Mouse (Mus musculus): ENCODE results near the gene C3ar1. TPM values are rescaled to one million over a fixed set of nuclear protein-coding genes. Genes with fewer than 3 reads are reported as not detected.

Gene C3ar1
- polyA plus RNA-seq, 1 experiment from 2014 or later = 1.8 TPM

DNA sequence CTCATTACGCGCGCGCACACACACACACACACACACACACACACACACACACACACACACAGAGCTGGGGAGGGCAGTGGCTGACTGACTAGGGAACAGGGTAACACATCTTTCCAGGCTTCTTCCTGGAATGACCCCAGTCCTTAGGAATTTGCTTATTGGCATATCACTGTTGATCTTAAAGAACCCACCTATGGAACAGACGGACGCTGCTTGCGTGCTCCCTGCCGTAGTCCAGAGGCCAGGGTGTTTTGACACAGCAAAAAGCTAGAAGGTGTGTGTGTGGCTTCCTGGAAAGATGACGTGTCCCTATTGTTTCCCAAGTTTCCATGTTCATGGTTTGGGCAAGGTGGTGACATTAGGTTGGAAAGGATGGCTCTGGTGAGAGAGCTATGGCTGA is 30.8 kb downstream of the C3ar1 start:
- no peaks in the 10 kb centered on the region for H3K9me3 ChIP-seq
- no peaks in the 10 kb centered on the region; the same call in 1 of the 2 replicates for H3K36me3 ChIP-seq
- 0 out of 2 replicates have a peak overlapping the region, but pooled peaks have one; percentile 65 for H3K4me2 ChIP-seq (replicated peaks)
- H3K4me3 ChIP-seq = no peak overlapping the region
- WGBS = 94% methylated on average over 9 of the region's 9 CpGs
- H3K27me3 ChIP-seq = peaks cover 15% of the 10 kb centered on the region; the same call in 1 of the 2 replicates
- H3K4me1 ChIP-seq = peaks cover 31% of the 10 kb centered on the region
- H3K27ac ChIP-seq (replicated peaks) = no peak overlapping the region
- H3K9ac ChIP-seq (replicated peaks) = no peak overlapping the region
- no peak for ATAC-seq (ENCODE audit: low FRiP score, low read depth)

DNA sequence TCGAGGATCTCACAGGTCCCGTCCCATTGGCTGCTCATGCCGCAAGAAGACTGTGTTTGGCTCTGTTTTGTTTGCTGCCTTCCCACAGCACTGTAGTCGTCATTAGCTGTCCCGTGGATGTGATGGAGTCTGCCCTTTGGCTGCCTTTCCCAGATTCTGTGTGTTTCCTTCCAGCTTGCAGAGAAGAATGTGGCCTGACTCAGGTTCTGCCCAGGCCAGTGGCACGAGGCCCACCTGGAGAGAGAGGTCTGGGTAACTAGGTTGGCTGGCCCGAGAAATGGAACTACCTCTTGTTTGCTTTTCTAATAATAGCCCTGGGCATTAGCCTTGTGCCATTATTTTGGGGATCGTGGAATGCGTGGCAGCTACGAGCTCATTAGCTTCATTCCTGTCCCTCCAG is 31.9 kb downstream of the C3ar1 start:
- H3K27ac ChIP-seq (replicated peaks) = no peak overlapping the region
- H3K4me3 ChIP-seq = no peak overlapping the region
- peaks cover 15% of the 10 kb centered on the region; the same call in 1 of the 2 replicates for H3K27me3 ChIP-seq
- H3K9me3 ChIP-seq = no peaks in the 10 kb centered on the region
- H3K36me3 ChIP-seq = no peaks in the 10 kb centered on the region
- no peak overlapping the region for H3K4me2 ChIP-seq (replicated peaks)
- no peak overlapping the region for H3K9ac ChIP-seq (replicated peaks)
- peaks cover 31% of the 10 kb centered on the region for H3K4me1 ChIP-seq
- no peak for ATAC-seq (ENCODE audit: low FRiP score, low read depth)
- WGBS = 78% methylated on average over 10 of the region's 10 CpGs

DNA sequence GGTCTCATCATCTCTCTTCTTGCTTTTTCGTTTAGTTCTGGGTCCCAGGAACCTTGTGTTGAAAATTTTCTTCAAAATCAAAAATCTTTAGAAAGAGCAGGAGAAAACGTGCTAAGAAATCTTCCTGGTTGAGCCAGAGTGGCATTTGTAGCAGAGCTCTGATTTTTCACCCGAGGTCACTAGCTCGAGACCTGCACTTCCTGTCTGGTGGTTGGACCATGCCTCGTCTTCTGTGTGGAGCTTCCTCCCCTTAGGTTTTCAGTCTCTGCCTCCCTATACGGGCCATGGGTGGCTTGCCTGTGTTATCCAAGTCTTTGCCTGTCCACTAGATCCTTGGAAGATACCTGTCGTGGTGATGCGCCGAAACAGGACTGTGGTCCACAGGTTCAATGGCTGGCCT is 34.1 kb downstream of the C3ar1 start:
- Histone ChIP-seq H3K4me1 (peaks cover 31% of the 10 kb centered on the region), H3K9me3 (no peaks in the 10 kb centered on the region), H3K4me2 (replicated peaks) (peak overlapping the region; percentile 78), H3K4me3 (no peak overlapping the region), H3K27ac (replicated peaks) (no peak overlapping the region), H3K36me3 (no peaks in the 10 kb centered on the region), H3K9ac (replicated peaks) (no peak overlapping the region), H3K27me3 (peaks cover 21% of the 10 kb centered on the region; the same call in 1 of the 2 replicates)
- WGBS = 81% methylated on average over 9 of the region's 9 CpGs
- ATAC-seq (ENCODE audit: low FRiP score, low read depth) = no peak

DNA sequence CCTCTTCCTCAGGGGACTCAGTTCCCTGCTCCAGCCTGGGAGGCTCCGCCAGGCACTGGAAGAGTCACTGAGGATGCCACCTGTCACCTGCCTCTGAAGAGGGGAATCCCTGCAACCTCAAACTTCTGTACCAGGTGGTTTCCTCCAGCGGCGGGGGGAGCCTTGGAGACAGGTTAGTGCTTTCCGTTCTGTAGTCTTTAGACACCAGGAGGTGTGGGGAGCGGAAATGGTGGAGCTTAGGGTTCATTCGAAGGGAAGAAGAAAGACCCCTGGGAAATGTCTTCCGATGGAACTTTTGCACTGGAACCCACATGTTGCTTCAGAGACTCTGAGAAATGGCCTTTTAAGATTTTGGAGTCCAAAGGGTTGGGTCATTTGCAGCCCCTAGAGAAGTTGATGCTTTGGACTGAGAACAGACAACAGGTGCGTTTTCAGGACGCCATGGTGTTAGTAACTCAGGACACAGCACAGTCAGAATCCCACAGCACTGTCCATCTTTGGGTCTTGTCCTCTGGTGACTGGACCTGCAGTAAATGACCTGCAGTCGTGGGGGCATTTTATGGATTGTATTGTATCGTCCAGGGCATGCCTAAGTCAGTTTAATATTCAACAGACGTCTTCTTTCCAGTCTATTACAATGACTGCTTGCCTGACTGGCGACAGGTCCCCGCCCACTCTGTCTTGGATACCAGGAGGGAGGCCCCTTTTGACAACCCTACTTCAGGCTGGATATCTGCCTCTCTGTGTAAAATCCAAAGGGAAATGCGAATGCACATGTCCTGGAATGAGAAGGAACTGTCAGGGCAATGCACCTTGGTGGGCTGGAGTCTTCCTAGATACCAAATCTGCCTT is 34.9 kb downstream of the C3ar1 start:
- Histone ChIP-seq H3K9ac (replicated peaks) (peak overlapping the region; percentile 80), H3K27ac (replicated peaks) (no peak overlapping the region), H3K36me3 (no peaks in the 10 kb centered on the region), H3K4me1 (peaks cover 24% of the 10 kb centered on the region), H3K4me3 (peak overlapping the region; percentile 74), H3K4me2 (replicated peaks) (peak overlapping the region; percentile 78), H3K27me3 (peaks cover 21% of the 10 kb centered on the region; the same call in 1 of the 2 replicates), H3K9me3 (no peaks in the 10 kb centered on the region)
- ATAC-seq (ENCODE audit: low FRiP score, low read depth) = peak; percentile 45; the same call in 1 of the 2 replicates
- WGBS = 27% methylated on average over 15 of the region's 15 CpGs

DNA sequence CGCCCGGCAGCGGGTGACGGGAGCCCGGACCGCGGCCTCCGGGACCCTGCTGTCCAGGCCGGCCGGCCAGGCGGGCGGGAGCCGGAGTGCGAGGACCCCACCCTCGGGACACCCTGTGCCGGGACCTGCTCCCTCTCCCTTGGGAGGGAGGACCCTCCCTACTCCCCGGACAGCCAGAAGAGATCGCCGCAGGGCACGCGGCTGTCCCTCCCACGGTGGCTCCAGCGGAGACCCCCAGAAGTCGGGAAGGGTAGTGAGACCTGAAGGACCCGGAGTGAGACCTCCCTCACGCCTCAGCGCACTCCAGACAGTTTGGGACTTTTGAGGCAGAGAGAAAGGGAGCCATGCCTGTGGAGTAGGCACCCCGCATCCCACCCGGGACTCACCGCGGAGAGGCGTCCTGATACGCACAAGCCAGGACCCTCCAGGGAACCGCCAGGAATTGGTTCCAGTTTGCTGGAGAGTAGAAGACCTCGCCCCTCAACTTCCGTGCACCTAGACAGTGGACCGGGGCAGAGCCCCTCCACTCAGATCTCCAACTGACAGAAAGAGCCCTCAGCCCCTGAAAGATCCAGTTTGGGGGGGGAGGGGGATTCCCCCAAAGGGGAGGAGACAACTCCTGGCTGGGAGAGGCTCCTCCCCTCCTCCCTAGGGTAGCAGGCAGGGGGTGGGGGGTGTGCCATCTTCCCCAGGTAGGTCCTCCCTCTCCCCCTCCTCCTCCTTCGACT is 35.7 kb downstream of the C3ar1 start:
- under 1% methylated on average over 37 of the region's 38 CpGs for WGBS
- H3K9ac ChIP-seq (replicated peaks) = peak overlapping the region; percentile 80
- peak overlapping the region; percentile 74 for H3K4me3 ChIP-seq
- 0 out of 2 replicates have a peak, but pooled peaks cover 15% of the 10 kb centered on the region for H3K27me3 ChIP-seq
- H3K27ac ChIP-seq (replicated peaks) = peak overlapping the region; percentile 27; the same call in 1 of the 2 replicates
- no peaks in the 10 kb centered on the region for H3K36me3 ChIP-seq
- peaks cover 18% of the 10 kb centered on the region for H3K4me1 ChIP-seq
- peak overlapping the region; percentile 78 for H3K4me2 ChIP-seq (replicated peaks)
- peak; percentile 75 for ATAC-seq (ENCODE audit: low FRiP score, low read depth)
- H3K9me3 ChIP-seq = no peaks in the 10 kb centered on the region

- WGBS = 3% methylated on average over 42 of the region's 61 CpGs
- peak within 1 kb of the TSS; percentile 80 for H3K9ac ChIP-seq (replicated peaks)
- H3K4me1 ChIP-seq = peaks cover 18% of the 10 kb centered on the region
- 0 out of 2 replicates have a peak, but pooled peaks cover 9% of the 10 kb centered on the region for H3K27me3 ChIP-seq
- H3K4me2 ChIP-seq (replicated peaks) = peak within 1 kb of the TSS; percentile 78
- H3K27ac ChIP-seq (replicated peaks) = peak within 1 kb of the TSS; percentile 27; the same call in 1 of the 2 replicates
- H3K9me3 ChIP-seq = no peaks in the 10 kb centered on the region
- no peaks in the 10 kb centered on the region for H3K36me3 ChIP-seq
- peak; percentile 88 for ATAC-seq (ENCODE audit: low FRiP score, low read depth)
- peak within 1 kb of the TSS; percentile 74 for H3K4me3 ChIP-seq
These were observed 36.5 kb downstream of the C3ar1 start, which contains the start of gene Foxj2 for GRCm38 (mm10) chr6:122819306-122820070. TSS of gene Foxj2 (plus strand) at chr6:122819914.

DNA sequence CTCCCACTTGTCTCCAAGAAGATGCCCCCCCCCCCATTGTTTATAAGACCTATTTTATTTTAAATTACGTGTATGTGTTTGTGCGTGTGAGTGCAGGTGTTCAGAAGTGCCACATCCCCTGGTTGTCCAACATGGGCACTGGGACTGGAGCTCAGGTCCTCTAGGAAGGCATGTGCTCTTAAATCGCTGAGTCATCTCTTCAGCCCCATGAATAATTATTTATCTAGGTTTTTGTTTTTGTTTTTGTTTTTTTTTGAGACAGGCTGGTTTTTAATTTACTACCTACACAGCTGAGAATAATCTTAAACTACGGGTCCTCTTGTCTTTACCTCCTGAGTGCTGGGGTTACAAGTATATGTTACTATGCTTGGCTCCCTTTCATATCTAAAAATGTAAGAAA is 42.3 kb downstream of the C3ar1 start:
- no peak overlapping the region for H3K9ac ChIP-seq (replicated peaks)
- H3K27ac ChIP-seq (replicated peaks) = no peak overlapping the region
- ATAC-seq (ENCODE audit: low FRiP score, low read depth) = no peak

DNA sequence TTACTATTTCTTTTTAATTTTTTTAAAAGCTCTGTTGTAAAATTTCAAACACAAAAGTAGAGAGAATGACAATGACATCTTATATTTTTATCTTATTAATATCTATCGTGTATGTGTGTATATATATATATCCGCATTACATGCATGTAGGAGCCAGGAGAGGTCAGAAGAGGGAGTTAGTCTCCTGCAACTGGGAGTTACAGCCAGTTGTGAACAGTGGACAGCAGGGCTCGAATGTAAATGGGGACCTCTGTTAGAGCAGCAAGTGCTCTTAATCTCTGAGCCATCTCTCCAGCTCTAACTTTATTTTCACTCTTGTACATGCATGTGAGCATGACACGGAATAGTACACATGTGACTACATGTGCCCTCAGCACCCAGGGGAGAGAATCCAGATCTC is 43.2 kb downstream of the C3ar1 start:
- Histone ChIP-seq H3K9ac (replicated peaks) (no peak overlapping the region), H3K36me3 (no peaks in the 10 kb centered on the region), H3K27me3 (no peaks in the 10 kb centered on the region), H3K4me3 (no peak overlapping the region), H3K27ac (replicated peaks) (no peak overlapping the region), H3K4me2 (replicated peaks) (no peak overlapping the region), H3K4me1 (peaks cover 7% of the 10 kb centered on the region; the same call in 1 of the 2 replicates), H3K9me3 (no peaks in the 10 kb centered on the region)
- no peak for ATAC-seq (ENCODE audit: low FRiP score, low read depth)
- 95% methylated on average over 4 of the region's 4 CpGs for WGBS

More for the DNA sequence above, 42.3 kb downstream of the C3ar1 start:
- Histone ChIP-seq H3K9me3 (no peaks in the 10 kb centered on the region), H3K27me3 (0 out of 2 replicates have a peak, but pooled peaks cover 5% of the 10 kb centered on the region), H3K4me3 (no peak overlapping the region), H3K36me3 (no peaks in the 10 kb centered on the region), H3K4me2 (replicated peaks) (no peak overlapping the region), H3K4me1 (peaks cover 7% of the 10 kb centered on the region; the same call in 1 of the 2 replicates)
- WGBS = 90% methylated on average over 4 of the region's 4 CpGs

DNA sequence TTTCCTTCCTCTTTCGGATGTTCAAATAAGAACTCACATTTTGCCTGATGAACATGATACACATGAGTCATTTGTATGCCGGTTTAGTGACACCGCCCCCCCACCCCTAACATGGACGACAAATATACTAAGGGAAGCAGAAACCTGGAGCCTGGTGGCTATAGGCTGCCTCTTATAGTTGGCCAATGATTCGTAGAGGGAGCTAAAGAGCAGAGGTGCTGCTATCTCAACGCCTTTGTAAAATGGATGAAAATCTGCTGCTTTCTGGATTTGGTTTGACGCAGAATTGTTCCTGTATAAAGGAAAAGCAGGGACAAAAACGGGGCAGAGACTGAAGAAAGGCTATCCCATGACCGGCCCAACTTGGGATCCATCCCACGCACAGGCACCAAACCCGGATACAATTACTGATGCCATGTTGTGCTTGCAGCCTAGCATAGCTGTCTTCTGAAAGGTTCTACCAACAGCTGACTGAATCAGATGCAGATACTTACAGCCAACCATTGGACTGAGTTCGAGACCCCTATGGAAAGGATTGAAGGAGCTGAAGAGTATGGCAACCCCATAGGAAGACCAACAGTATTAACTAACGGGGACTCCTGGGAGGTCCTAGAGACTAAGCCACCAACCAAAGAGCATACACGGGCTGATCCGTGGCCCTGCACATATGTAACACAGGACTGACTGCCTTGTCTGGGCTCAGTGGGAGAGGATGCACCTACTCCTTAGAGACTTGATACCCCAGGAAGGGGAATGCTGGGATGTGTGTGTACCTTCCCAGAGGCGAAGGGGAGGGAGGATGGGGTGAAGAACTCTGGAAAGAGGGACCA is 44.0 kb downstream of the C3ar1 start:
- Histone ChIP-seq H3K9me3 (no peaks in the 10 kb centered on the region), H3K27me3 (no peaks in the 10 kb centered on the region), H3K4me3 (peak overlapping the region; percentile 76), H3K36me3 (no peaks in the 10 kb centered on the region), H3K27ac (replicated peaks) (peak overlapping the region; percentile 99), H3K4me1 (peaks cover 7% of the 10 kb centered on the region; the same call in 1 of the 2 replicates), H3K9ac (replicated peaks) (peak overlapping the region; percentile 69; the same call in 1 of the 2 replicates), H3K4me2 (replicated peaks) (peak overlapping the region; percentile 59)
- 26% methylated on average over 16 of the region's 16 CpGs for WGBS
- 0 out of 2 replicates have a peak, but pooled peaks have one; percentile 13 for ATAC-seq (ENCODE audit: low FRiP score, low read depth)

DNA sequence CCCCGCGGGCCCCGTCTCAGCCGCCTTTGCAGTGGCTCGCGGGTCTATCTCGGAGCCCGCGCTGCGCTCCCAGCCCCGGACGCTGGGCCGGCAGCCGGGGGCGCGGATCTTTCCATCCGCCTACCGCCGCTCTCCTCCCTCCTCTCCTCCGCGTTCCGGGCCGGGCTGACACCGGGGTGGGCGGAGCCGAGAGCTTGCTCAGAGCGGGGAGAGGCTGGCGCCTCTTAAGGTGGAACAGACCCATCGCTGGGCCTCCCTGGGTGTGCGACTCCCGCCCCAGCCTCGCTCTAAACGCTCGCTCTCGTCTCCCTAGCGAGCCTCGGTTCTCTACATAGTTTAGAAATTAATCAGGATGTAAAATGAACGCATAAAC is 44.7 kb downstream of the C3ar1 start:
- Histone ChIP-seq H3K4me3 (peak overlapping the region; percentile 76), H3K9ac (replicated peaks) (peak overlapping the region; percentile 69), H3K36me3 (no peaks in the 10 kb centered on the region), H3K9me3 (no peaks in the 10 kb centered on the region), H3K4me1 (peaks cover 7% of the 10 kb centered on the region; the same call in 1 of the 2 replicates), H3K27ac (replicated peaks) (peak overlapping the region; percentile 99), H3K4me2 (replicated peaks) (peak overlapping the region; percentile 59), H3K27me3 (no peaks in the 10 kb centered on the region)
- WGBS = under 1% methylated on average over 38 of the region's 38 CpGs
- peak; percentile 95 for ATAC-seq (ENCODE audit: low FRiP score, low read depth)

Data from midbrain, embryonic 12.5 days (tissue).